Mouse (Mus musculus): ENCODE data around the gene Zfp667.

- no peak for TF ChIP-seq EP300 (IDR thresholded peaks at IDR 0.05; ENCODE audit: low read depth)
- peak; percentile 33 for TF ChIP-seq CTCF (IDR thresholded peaks at IDR 0.05; ENCODE audit: low read depth)
Measured at GRCm38 (mm10) chr7:6265695-6266094, 20.7 kb upstream of the Zfp667 start.
